Mouse (Mus musculus): ENCODE data around the gene Nono.
A peak's percentile ranks its signal among the peaks of the same experiment; 100 is the strongest.

The Nono gene

DNA sequence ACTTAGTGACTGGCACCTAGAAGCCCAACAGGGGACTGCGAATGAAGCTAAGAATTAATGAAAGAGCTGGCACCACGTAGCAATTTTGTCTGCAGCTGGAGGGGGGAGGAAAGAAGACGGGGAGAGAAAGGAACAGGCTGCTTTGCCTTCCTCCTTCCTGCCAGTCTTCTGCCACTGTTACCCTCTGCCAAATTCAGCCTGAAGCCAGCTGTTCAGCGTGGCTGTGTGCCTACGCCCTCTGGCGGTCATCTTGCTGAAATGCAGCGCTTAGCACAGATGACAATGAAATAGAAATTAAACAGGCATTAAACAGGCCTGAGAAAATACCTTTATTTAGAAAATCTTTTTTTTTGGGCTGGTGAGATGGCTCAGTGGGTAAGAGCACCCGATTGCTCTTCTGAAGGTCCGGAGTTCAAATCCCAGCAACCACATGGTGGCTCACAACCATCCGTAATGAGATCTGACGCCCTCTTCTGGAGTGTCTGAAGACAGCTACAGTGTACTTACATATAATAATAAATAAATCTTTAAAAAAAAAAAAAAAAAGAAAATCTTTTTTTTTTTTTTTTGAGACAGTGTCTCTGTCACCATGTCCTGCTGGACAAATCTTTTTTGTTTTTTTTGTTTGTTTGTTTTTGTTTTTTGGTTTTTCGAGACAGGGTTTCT is 57.5 kb downstream of the Nono start:
- DNase-seq = peak; percentile 26
